Mouse (Mus musculus) stomach, embryonic 16.5 days (tissue): ENCODE measurements around the gene Upk1b. TPM values are rescaled to one million over a fixed set of nuclear protein-coding genes. Genes with fewer than 3 reads are reported as not detected.

Experiments
- ATAC-seq: fragments of 200-750 bp; cut with Nextera tagmentation; 2 replicates; pipeline ENCODE4 v1.8.0; 2017; ENCODE audit warnings: moderate number of reproducible peaks, moderate TSS enrichment; ENCODE audit not compliant: insufficient read depth, low FRiP score
- H3K27ac ChIP-seq: fragments of 300-500 bp; sonication (generic); 2 replicates; pipeline ENCODE4 v1.5.1; 2014; ENCODE audit warnings: low read length
- H3K27me3 ChIP-seq: fragments of 300-500 bp; sonication (generic); 2 replicates; pipeline ENCODE4 v1.6.1; 2014; ENCODE audit warnings: low read length, control low read depth, mixed read lengths; ENCODE audit not compliant: control insufficient read depth, insufficient read depth
- H3K36me3 ChIP-seq: fragments of 300-500 bp; sonication (generic); 2 replicates; pipeline ENCODE4 v1.6.1; 2014; ENCODE audit warnings: low read length; ENCODE audit not compliant: control insufficient read depth, insufficient read depth
- H3K4me1 ChIP-seq: fragments of 300-500 bp; sonication (generic); 2 replicates; pipeline ENCODE4 v1.6.1; 2014; ENCODE audit warnings: low read length, control low read depth, mixed read lengths; ENCODE audit not compliant: control insufficient read depth, insufficient read depth
- H3K4me2 ChIP-seq: fragments of 300-500 bp; sonication (generic); 2 replicates; pipeline ENCODE4 v1.6.1; 2014; ENCODE audit warnings: low read depth, low read length, mixed read lengths
- H3K4me3 ChIP-seq: fragments of 300-500 bp; sonication (generic); replicated peaks from 2 replicates; pipeline ENCODE4 v1.5.1; 2014; ENCODE audit warnings: mild to moderate bottlenecking, low read length
- H3K9ac ChIP-seq: fragments of 300-500 bp; sonication (generic); 2 replicates; pipeline ENCODE4 v1.6.1; 2014; ENCODE audit warnings: low read length
- H3K9me3 ChIP-seq: fragments of 300-500 bp; sonication (generic); replicated peaks from 2 replicates; pipeline ENCODE4 v1.6.1; 2016; ENCODE audit warnings: low read length, control low read depth; ENCODE audit not compliant: control insufficient read depth
- WGBS: fragments of 180-500 bp; shearing (Covaris S2); extraction: QIAGEN DNeasy Blood & Tissue Kit; methylation state at CpG from one replicate; pipeline ENCODE4 v1.1.7; 2014; 5-methylcytosine and 5-hydroxymethylcytosine counted together
- polyA plus RNA-seq: library from polyadenylated mRNA; unstranded; fragments of >200 nt; fragmentation: Nextera tagmentation; extraction: Ambion mirVana; gene quantifications from 2 replicates; pipeline ENCODE4 v1.2.1, GENCODE M21; 2015

Upk1b gene
- polyA plus RNA-seq, 1 experiment from 2014 or later = 73.9 TPM

GRCm38 (mm10) chr16:38785301-38785700 lies 14.8 kb downstream of the Upk1b start:
- H3K36me3 ChIP-seq = no peaks in the 10 kb centered on the region
- no peak overlapping the region for H3K9ac ChIP-seq
- H3K4me3 ChIP-seq = no peak overlapping the region
- H3K4me1 ChIP-seq = no peaks in the 10 kb centered on the region
- H3K27ac ChIP-seq = no peak overlapping the region
- H3K27me3 ChIP-seq = no peaks in the 10 kb centered on the region
- WGBS = 70% methylated on average over 7 of the region's 7 CpGs
- no peaks in the 10 kb centered on the region for H3K9me3 ChIP-seq
- no peak for ATAC-seq
- no peak overlapping the region for H3K4me2 ChIP-seq

- ATAC-seq = no peak
- no peak overlapping the region for H3K27ac ChIP-seq
- no peaks in the 10 kb centered on the region for H3K9me3 ChIP-seq
- H3K27me3 ChIP-seq = no peaks in the 10 kb centered on the region
- H3K4me2 ChIP-seq = no peak overlapping the region
- H3K4me3 ChIP-seq = no peak overlapping the region
- no peak overlapping the region for H3K9ac ChIP-seq
- WGBS = 41% methylated on average over 2 of the region's 2 CpGs
- no peaks in the 10 kb centered on the region for H3K4me1 ChIP-seq
- no peaks in the 10 kb centered on the region for H3K36me3 ChIP-seq
Measured at GRCm38 (mm10) chr16:38782524-38783067, 17.5 kb downstream of the Upk1b start.

- Histone ChIP-seq H3K27me3 (no peaks in the 10 kb centered on the region), H3K36me3 (no peaks in the 10 kb centered on the region), H3K9me3 (no peaks in the 10 kb centered on the region), H3K9ac (no peak overlapping the region), H3K4me2 (no peak overlapping the region), H3K4me1 (no peaks in the 10 kb centered on the region), H3K27ac (no peak overlapping the region), H3K4me3 (no peak overlapping the region)
- 56% methylated on average over 2 of the region's 2 CpGs for WGBS
- no peak for ATAC-seq
Measured at GRCm38 (mm10) chr16:38781946-38782345, 18.2 kb downstream of the Upk1b start.

- ATAC-seq = no peak
- no peaks in the 10 kb centered on the region for H3K27me3 ChIP-seq
- H3K9me3 ChIP-seq = no peaks in the 10 kb centered on the region
Measured at GRCm38 (mm10) chr16:38780960-38781572, 19.1 kb downstream of the Upk1b start.

GRCm38 (mm10) chr16:38776342-38776741 lies 23.8 kb downstream of the Upk1b start:
- H3K4me2 ChIP-seq = no peak overlapping the region
- H3K9me3 ChIP-seq = no peaks in the 10 kb centered on the region
- no peaks in the 10 kb centered on the region for H3K27me3 ChIP-seq
- no peak overlapping the region for H3K4me3 ChIP-seq
- no peaks in the 10 kb centered on the region for H3K36me3 ChIP-seq
- no peak overlapping the region for H3K9ac ChIP-seq
- H3K27ac ChIP-seq = no peak overlapping the region
- 62% methylated on average over 6 of the region's 6 CpGs for WGBS
- ATAC-seq = no peak
- no peaks in the 10 kb centered on the region for H3K4me1 ChIP-seq

More at GRCm38 (mm10) chr16:38780960-38781572, 19.1 kb downstream of the Upk1b start:
- Histone ChIP-seq H3K4me2 (no peak overlapping the region), H3K9ac (no peak overlapping the region), H3K36me3 (no peaks in the 10 kb centered on the region), H3K4me1 (no peaks in the 10 kb centered on the region), H3K4me3 (no peak overlapping the region), H3K27ac (no peak overlapping the region)
- WGBS = 90% methylated on average over 7 of the region's 7 CpGs

- H3K27me3 ChIP-seq = no peaks in the 10 kb centered on the region
- ATAC-seq = no peak
- no peaks in the 10 kb centered on the region for H3K4me1 ChIP-seq
- no peak overlapping the region for H3K9ac ChIP-seq
- H3K36me3 ChIP-seq = no peaks in the 10 kb centered on the region
- no peak overlapping the region for H3K4me3 ChIP-seq
- H3K9me3 ChIP-seq = no peaks in the 10 kb centered on the region
- no peak overlapping the region for H3K4me2 ChIP-seq
- no peak overlapping the region for H3K27ac ChIP-seq
- 62% methylated on average over 7 of the region's 7 CpGs for WGBS
Measured at GRCm38 (mm10) chr16:38774964-38775746, 25.0 kb downstream of the Upk1b start.

- H3K36me3 ChIP-seq = peaks cover 6% of the 10 kb centered on the region
- H3K27ac ChIP-seq = 0 out of 2 replicates have a peak overlapping the region, but pooled peaks have one; percentile 34
- peak overlapping the region; percentile 23 for H3K4me2 ChIP-seq
- no peak overlapping the region for H3K4me3 ChIP-seq
- no peak overlapping the region for H3K9ac ChIP-seq
- no peaks in the 10 kb centered on the region for H3K27me3 ChIP-seq
- ATAC-seq = peak; percentile 51; the same call in 1 of the 2 replicates
- H3K4me1 ChIP-seq = no peaks in the 10 kb centered on the region
- 38% methylated on average over 12 of the region's 12 CpGs for WGBS
- H3K9me3 ChIP-seq = no peaks in the 10 kb centered on the region
Measured at GRCm38 (mm10) chr16:38772906-38773496, 27.1 kb downstream of the Upk1b start.

GRCm38 (mm10) chr16:38771145-38771544 lies 29.0 kb downstream of the Upk1b start:
- ATAC-seq = no peak
- Histone ChIP-seq H3K4me3 (no peak overlapping the region), H3K27ac (no peak overlapping the region), H3K27me3 (no peaks in the 10 kb centered on the region), H3K4me1 (no peaks in the 10 kb centered on the region), H3K36me3 (peaks cover 9% of the 10 kb centered on the region), H3K9me3 (no peaks in the 10 kb centered on the region), H3K4me2 (no peak overlapping the region), H3K9ac (no peak overlapping the region)
- WGBS = 92% methylated on average over 6 of the region's 6 CpGs

- 61% methylated on average over 9 of the region's 9 CpGs for WGBS
Measured at GRCm38 (mm10) chr16:38769529-38769928, 30.6 kb downstream of the Upk1b start.

More at GRCm38 (mm10) chr16:38769529-38769928, 30.6 kb downstream of the Upk1b start:
- no peak overlapping the region for H3K9ac ChIP-seq
- no peak overlapping the region for H3K4me3 ChIP-seq
- H3K4me2 ChIP-seq = no peak overlapping the region
- no peak overlapping the region for H3K27ac ChIP-seq
- no peaks in the 10 kb centered on the region for H3K4me1 ChIP-seq
- peaks cover 9% of the 10 kb centered on the region for H3K36me3 ChIP-seq
- no peaks in the 10 kb centered on the region for H3K27me3 ChIP-seq
- ATAC-seq = no peak
- H3K9me3 ChIP-seq = no peaks in the 10 kb centered on the region
